In the genomic region with DNA sequence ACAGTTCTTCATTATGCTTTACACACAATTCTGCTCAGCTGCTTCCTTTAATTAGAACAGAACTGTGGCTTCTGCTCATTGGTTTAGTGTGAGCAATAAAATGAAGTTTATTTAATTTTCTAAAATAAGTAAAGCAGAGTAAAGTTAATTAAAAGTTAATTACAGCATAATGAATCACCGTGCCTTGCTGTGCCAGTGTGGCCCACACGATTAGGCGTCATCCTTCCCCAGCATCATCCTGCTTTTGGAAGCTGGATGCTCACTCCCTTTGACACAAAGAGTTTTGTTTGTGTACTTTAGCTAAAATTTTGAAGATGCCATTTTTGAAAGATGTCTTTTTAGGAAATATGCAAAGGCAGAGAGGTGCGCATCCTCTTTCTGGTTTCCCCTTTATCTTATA, we compare ENCODE assay signal across 27 mouse cellular contexts.
A peak's percentile ranks its signal among the peaks of the same experiment; 100 is the strongest.
DNase-seq lines count a peak whose midpoint lies in the region; ATAC-seq and TF ChIP-seq lines count a peak whose summit lies in the region.
"Had no signal": no experiment of that assay in that cellular context is flagged by ENCODE, and none has a peak within 500 bp of the region (broad histone marks: within the 10 kb centered on the region; RNA-seq: fewer than 3 reads in every experiment).

No protein-coding gene starts in this region.

- 39% methylated on average over 4 of the region's 4 CpGs for WGBS in forebrain, embryonic 14.5 days
- 89% methylated on average over 4 of the region's 4 CpGs for WGBS in forebrain, embryonic 10.5 days
- WGBS in neural tube, embryonic 13.5 days = 67% methylated on average over 4 of the region's 4 CpGs
- 60% methylated on average over 4 of the region's 4 CpGs for WGBS in neural tube, embryonic 15.5 days
- 78% methylated on average over 4 of the region's 4 CpGs for WGBS in cerebellum, adult 2 months

- peak; percentile 37; the same call in 1 of the 2 replicates for ATAC-seq in forebrain, embryonic 14.5 days
- peak; percentile 15; the same call in 1 of the 2 replicates for ATAC-seq in neural tube, embryonic 13.5 days (ENCODE audit: low read depth)
- ATAC-seq in neural tube, embryonic 15.5 days (ENCODE audit: low FRiP score) = no peak
- ATAC-seq: hindbrain, embryonic 16.5 days; intestine, embryonic 15.5 days had no signal

- H3K9me3 ChIP-seq in forebrain, embryonic 14.5 days (replicated peaks; ENCODE audit: control insufficient read depth, low read length) = no peaks in the 10 kb centered on the region
- H3K9me3 ChIP-seq in forebrain, embryonic 10.5 days = no peaks in the 10 kb centered on the region
- H3K9me3 ChIP-seq in neural tube, embryonic 13.5 days = no peaks in the 10 kb centered on the region
- H3K9me3 ChIP-seq in neural tube, embryonic 15.5 days (replicated peaks) = no peaks in the 10 kb centered on the region
- H3K9me3 ChIP-seq: embryonic facial prominence, embryonic 12.5 days; embryonic facial prominence, embryonic 15.5 days; forebrain, embryonic 12.5 days; G1E; heart, embryonic 12.5 days; heart, embryonic 15.5 days; hindbrain, embryonic 10.5 days; hindbrain, embryonic 13.5 days; intestine, embryonic 15.5 days had no signal

- no peaks in the 10 kb centered on the region for H3K4me1 ChIP-seq in forebrain, embryonic 14.5 days (ENCODE audit: control insufficient read depth, insufficient read depth, low read length)
- no peaks in the 10 kb centered on the region for H3K4me1 ChIP-seq in forebrain, embryonic 10.5 days
- no peaks in the 10 kb centered on the region for H3K4me1 ChIP-seq in neural tube, embryonic 13.5 days (replicated peaks)
- H3K4me1 ChIP-seq in neural tube, embryonic 15.5 days = no peaks in the 10 kb centered on the region
- no peaks in the 10 kb centered on the region for H3K4me1 ChIP-seq in cerebellum, adult 2 months (ENCODE audit: control insufficient read depth, insufficient read depth, low read length)
- H3K4me1 ChIP-seq: embryonic facial prominence, embryonic 12.5 days; embryonic facial prominence, embryonic 15.5 days; forebrain, embryonic 12.5 days; heart, embryonic 12.5 days; heart, embryonic 15.5 days; hindbrain, embryonic 10.5 days; intestine, embryonic 15.5 days had no signal

- H3K27ac ChIP-seq in forebrain, embryonic 14.5 days (ENCODE audit: low read depth, low read length) = no peak overlapping the region
- no peak overlapping the region for H3K27ac ChIP-seq in forebrain, embryonic 10.5 days
- no peak overlapping the region for H3K27ac ChIP-seq in neural tube, embryonic 13.5 days (replicated peaks)
- H3K27ac ChIP-seq in neural tube, embryonic 15.5 days (replicated peaks) = no peak overlapping the region
- H3K27ac ChIP-seq in cerebellum, adult 2 months (ENCODE audit: insufficient read depth, low read length) = no peak overlapping the region
- H3K27ac ChIP-seq: embryonic facial prominence, embryonic 12.5 days; embryonic facial prominence, embryonic 15.5 days; forebrain, embryonic 12.5 days; heart, embryonic 15.5 days; hindbrain, embryonic 10.5 days; hindbrain, embryonic 13.5 days; intestine, embryonic 15.5 days had no signal

- no peak overlapping the region for H3K9ac ChIP-seq in forebrain, embryonic 14.5 days (ENCODE audit: low read length)
- no peak overlapping the region for H3K9ac ChIP-seq in neural tube, embryonic 13.5 days
- no peak overlapping the region for H3K9ac ChIP-seq in neural tube, embryonic 15.5 days (replicated peaks)
- H3K9ac ChIP-seq: embryonic facial prominence, embryonic 12.5 days; embryonic facial prominence, embryonic 15.5 days; forebrain, embryonic 12.5 days; heart, embryonic 12.5 days; heart, embryonic 15.5 days; hindbrain, embryonic 13.5 days; intestine, embryonic 15.5 days had no signal

- H3K36me3 ChIP-seq in forebrain, embryonic 14.5 days (ENCODE audit: control insufficient read depth, insufficient read depth, low read length) = no peaks in the 10 kb centered on the region
- no peaks in the 10 kb centered on the region for H3K36me3 ChIP-seq in forebrain, embryonic 10.5 days (replicated peaks)
- H3K36me3 ChIP-seq in neural tube, embryonic 13.5 days = no peaks in the 10 kb centered on the region
- no peaks in the 10 kb centered on the region for H3K36me3 ChIP-seq in neural tube, embryonic 15.5 days
- H3K36me3 ChIP-seq: embryonic facial prominence, embryonic 12.5 days; embryonic facial prominence, embryonic 15.5 days; forebrain, embryonic 12.5 days; G1E; heart, embryonic 12.5 days; heart, embryonic 15.5 days; hindbrain, embryonic 10.5 days; hindbrain, embryonic 13.5 days; intestine, embryonic 15.5 days had no signal

- H3K4me3 ChIP-seq in forebrain, embryonic 14.5 days (ENCODE audit: low read depth, low read length) = no peak overlapping the region
- no peak overlapping the region for H3K4me3 ChIP-seq in forebrain, embryonic 10.5 days
- no peak overlapping the region for H3K4me3 ChIP-seq in neural tube, embryonic 13.5 days
- H3K4me3 ChIP-seq in neural tube, embryonic 15.5 days (replicated peaks) = no peak overlapping the region
- no peak overlapping the region for H3K4me3 ChIP-seq in cerebellum, adult 2 months (replicated peaks; ENCODE audit: insufficient read depth, low read depth, low read length)
- H3K4me3 ChIP-seq: embryonic facial prominence, embryonic 12.5 days; embryonic facial prominence, embryonic 15.5 days; forebrain, embryonic 12.5 days; heart, embryonic 12.5 days; heart, embryonic 15.5 days; hindbrain, embryonic 10.5 days; hindbrain, embryonic 13.5 days; intestine, embryonic 15.5 days had no signal

- peak; percentile 13 for DNase-seq in forebrain, embryonic 14.5 days (ENCODE audit: low spot score)
- no peak for DNase-seq in forebrain, embryonic 10.5 days (ENCODE audit: extremely low spot score, low spot score)
- peak; percentile 6 for DNase-seq in brain, adult 2 months (ENCODE audit: low read depth, low spot score)
- no peak for DNase-seq in cerebellum, adult 2 months
- DNase-seq: adrenal gland, adult 2 months; adrenal gland, postnatal 14 days; B cell, adult 2 months; cerebellum, adult 18-20 months; cerebellum, adult 9-11 months; cerebellum, postnatal 25 days; gastrocnemius, postnatal 25 days; heart, adult 18-20 months; heart, postnatal 10 days; heart, postnatal 36 days had no signal

- no peak overlapping the region for H3K4me2 ChIP-seq in forebrain, embryonic 14.5 days (ENCODE audit: low read length)
- H3K4me2 ChIP-seq in neural tube, embryonic 13.5 days = no peak overlapping the region
- no peak overlapping the region for H3K4me2 ChIP-seq in neural tube, embryonic 15.5 days
- H3K4me2 ChIP-seq: embryonic facial prominence, embryonic 12.5 days; embryonic facial prominence, embryonic 15.5 days; forebrain, embryonic 12.5 days; heart, embryonic 12.5 days; heart, embryonic 15.5 days; hindbrain, embryonic 13.5 days; intestine, embryonic 15.5 days had no signal

- TF ChIP-seq POLR2A in cerebellum, adult 2 months (IDR thresholded peaks at IDR 0.05; ENCODE audit: borderline replicate concordance, insufficient read depth, low read length) = no peak

- no peaks in the 10 kb centered on the region for H3K27me3 ChIP-seq in forebrain, embryonic 14.5 days (replicated peaks; ENCODE audit: control insufficient read depth, insufficient read depth, low read length)
- H3K27me3 ChIP-seq in forebrain, embryonic 10.5 days (ENCODE audit: poor library complexity, severe bottlenecking) = no peaks in the 10 kb centered on the region
- H3K27me3 ChIP-seq in neural tube, embryonic 13.5 days = no peaks in the 10 kb centered on the region
- H3K27me3 ChIP-seq in neural tube, embryonic 15.5 days (replicated peaks) = no peaks in the 10 kb centered on the region
- no peaks in the 10 kb centered on the region for H3K27me3 ChIP-seq in cerebellum, adult 2 months (ENCODE audit: control insufficient read depth, insufficient read depth, low read length)
- H3K27me3 ChIP-seq: CH12.LX; embryonic facial prominence, embryonic 12.5 days; embryonic facial prominence, embryonic 15.5 days; forebrain, embryonic 12.5 days; heart, embryonic 12.5 days; heart, embryonic 15.5 days; hindbrain, embryonic 13.5 days; intestine, embryonic 15.5 days had no signal

- TF ChIP-seq CTCF in cerebellum, adult 2 months (IDR thresholded peaks at IDR 0.05; ENCODE audit: borderline replicate concordance, insufficient read depth, low read depth, low read length) = no peak

Comparison
In these comparisons a context has a peak if more than half of its experiments do, and no peak if none do; other contexts are left out.
1. DNase-seq: peak in forebrain, embryonic 14.5 days (single experiment) and brain, adult 2 months (single experiment); none in forebrain, embryonic 10.5 days (single experiment) and cerebellum, adult 2 months (0 of 2).